In genomic region chrX:103371627-103372026, GRCm38 (mm10) we compare ENCODE assay signal across 12 mouse cellular contexts. TPM values are rescaled to one million over a fixed set of nuclear protein-coding genes. Genes with fewer than 3 reads are reported as not detected.
DNase-seq lines count a peak whose midpoint lies in the region; ATAC-seq and TF ChIP-seq lines count a peak whose summit lies in the region.
"Had no signal": no experiment of that assay in that cellular context is flagged by ENCODE, and none has a peak within 500 bp of the region (broad histone marks: within the 10 kb centered on the region; RNA-seq: fewer than 3 reads in every experiment).

No protein-coding gene starts in this region.

- H3K9me3 ChIP-seq in intestine, postnatal 0 days (ENCODE audit: control insufficient read depth) = no peaks in the 10 kb centered on the region
- no peaks in the 10 kb centered on the region for H3K9me3 ChIP-seq in intestine, embryonic 15.5 days
- no peaks in the 10 kb centered on the region for H3K9me3 ChIP-seq in limb, embryonic 10.5 days (replicated peaks)
- H3K9me3 ChIP-seq in neural tube, embryonic 15.5 days (replicated peaks) = no peaks in the 10 kb centered on the region
- H3K9me3 ChIP-seq: embryonic facial prominence, embryonic 12.5 days; lung, embryonic 15.5 days had no signal

- ATAC-seq in intestine, postnatal 0 days = 0 out of 2 replicates have a peak, but pooled peaks have one; percentile 41
- ATAC-seq in intestine, embryonic 15.5 days = no peak
- ATAC-seq in neural tube, embryonic 15.5 days (ENCODE audit: low FRiP score) = no peak

- no peak overlapping the region for H3K4me3 ChIP-seq in intestine, postnatal 0 days (ENCODE audit: low read depth, low read length)
- H3K4me3 ChIP-seq in intestine, embryonic 15.5 days (replicated peaks) = no peak overlapping the region
- H3K4me3 ChIP-seq in cortical plate, adult 2 months (ENCODE audit: insufficient read depth, low read length) = no peak overlapping the region
- H3K4me3 ChIP-seq in limb, embryonic 10.5 days = no peak overlapping the region
- no peak overlapping the region for H3K4me3 ChIP-seq in neural tube, embryonic 15.5 days (replicated peaks)
- H3K4me3 ChIP-seq: embryonic facial prominence, embryonic 12.5 days; lung, embryonic 15.5 days had no signal

- H3K27me3 ChIP-seq in intestine, postnatal 0 days (replicated peaks; ENCODE audit: control insufficient read depth, insufficient read depth, low read length) = no peaks in the 10 kb centered on the region
- H3K27me3 ChIP-seq in intestine, embryonic 15.5 days (replicated peaks) = no peaks in the 10 kb centered on the region; the same call in 1 of the 2 replicates
- H3K27me3 ChIP-seq in limb, embryonic 10.5 days (ENCODE audit: low read depth, poor library complexity, severe bottlenecking) = peaks cover 86% of the 10 kb centered on the region
- peaks cover 21% of the 10 kb centered on the region; the same call in 1 of the 2 replicates for H3K27me3 ChIP-seq in neural tube, embryonic 15.5 days (replicated peaks)

- TF ChIP-seq CTCF in intestine, postnatal 0 days (IDR thresholded peaks at IDR 0.05; ENCODE audit: low read depth) = peak; percentile 64
- TF ChIP-seq CTCF in cortical plate, adult 2 months (IDR thresholded peaks at IDR 0.05; ENCODE audit: extremely low read depth, insufficient read depth, low read length) = peak; percentile 9; the same call in 1 of the 2 replicates

- no peaks in the 10 kb centered on the region for H3K4me1 ChIP-seq in intestine, postnatal 0 days (replicated peaks; ENCODE audit: control insufficient read depth, insufficient read depth, low read length)
- no peaks in the 10 kb centered on the region for H3K4me1 ChIP-seq in intestine, embryonic 15.5 days (replicated peaks)
- no peaks in the 10 kb centered on the region for H3K4me1 ChIP-seq in cortical plate, adult 2 months (ENCODE audit: control insufficient read depth, insufficient read depth, low read length)
- no peaks in the 10 kb centered on the region for H3K4me1 ChIP-seq in limb, embryonic 10.5 days
- H3K4me1 ChIP-seq in neural tube, embryonic 15.5 days = no peaks in the 10 kb centered on the region
- H3K4me1 ChIP-seq: embryonic facial prominence, embryonic 12.5 days; lung, embryonic 15.5 days had no signal

- TF ChIP-seq POLR2A in cortical plate, adult 2 months (IDR thresholded peaks at IDR 0.05; ENCODE audit: extremely low read depth, insufficient read depth, low read length) = no peak

- no peak overlapping the region for H3K4me2 ChIP-seq in intestine, postnatal 0 days (replicated peaks; ENCODE audit: low read depth)
- H3K4me2 ChIP-seq in intestine, embryonic 15.5 days (replicated peaks) = no peak overlapping the region
- H3K4me2 ChIP-seq in neural tube, embryonic 15.5 days = no peak overlapping the region
- H3K4me2 ChIP-seq: embryonic facial prominence, embryonic 12.5 days; lung, embryonic 15.5 days had no signal

- 32% methylated on average over 2 of the region's 2 CpGs for WGBS in intestine, postnatal 0 days
- WGBS in intestine, embryonic 15.5 days = 45% methylated on average over 2 of the region's 2 CpGs
- WGBS in limb, embryonic 10.5 days = 42% methylated on average over 2 of the region's 2 CpGs
- WGBS in neural tube, embryonic 15.5 days = 42% methylated on average over 2 of the region's 2 CpGs

- DNase-seq in 3134 (ENCODE audit: extremely low read depth, insufficient read length, low spot score) = peak; percentile 12
- peak; percentile 28 for DNase-seq in CD4-positive helper T cell, adult 2 months (ENCODE audit: low read depth, low spot score)
- no peak for DNase-seq in frontal cortex, postnatal 36 days (ENCODE audit: low spot score in 2 of 2)
- no peak for DNase-seq in limb, embryonic 10.5 days (ENCODE audit: low spot score)
- DNase-seq: adrenal gland, adult 8-10 months; thymus, postnatal 25 days had no signal

- H3K36me3 ChIP-seq in intestine, postnatal 0 days (ENCODE audit: control insufficient read depth, insufficient read depth) = no peaks in the 10 kb centered on the region
- H3K36me3 ChIP-seq in intestine, embryonic 15.5 days = no peaks in the 10 kb centered on the region
- H3K36me3 ChIP-seq in limb, embryonic 10.5 days = 0 out of 2 replicates have a peak, but pooled peaks cover 4% of the 10 kb centered on the region
- H3K36me3 ChIP-seq in neural tube, embryonic 15.5 days = no peaks in the 10 kb centered on the region
- H3K36me3 ChIP-seq: embryonic facial prominence, embryonic 12.5 days; lung, embryonic 15.5 days had no signal

- no peak overlapping the region for H3K9ac ChIP-seq in intestine, postnatal 0 days (ENCODE audit: low read depth, low read length)
- no peak overlapping the region for H3K9ac ChIP-seq in intestine, embryonic 15.5 days
- H3K9ac ChIP-seq in neural tube, embryonic 15.5 days (replicated peaks) = no peak overlapping the region
- H3K9ac ChIP-seq: embryonic facial prominence, embryonic 12.5 days; lung, embryonic 15.5 days had no signal

- H3K27ac ChIP-seq in intestine, postnatal 0 days (ENCODE audit: low read depth, low read length) = no peak overlapping the region
- no peak overlapping the region for H3K27ac ChIP-seq in intestine, embryonic 15.5 days
- no peak overlapping the region for H3K27ac ChIP-seq in cortical plate, adult 2 months (ENCODE audit: insufficient read depth, low read length)
- no peak overlapping the region for H3K27ac ChIP-seq in limb, embryonic 10.5 days
- H3K27ac ChIP-seq in neural tube, embryonic 15.5 days (replicated peaks) = no peak overlapping the region
- H3K27ac ChIP-seq: embryonic facial prominence, embryonic 12.5 days; lung, embryonic 15.5 days had no signal

RNA-seq across cellular contexts. Expression of gene Chic1, which starts 15.4 kb away (rescaled TPM):
- polyA plus RNA-seq in intestine, postnatal 0 days (2015; fragmentation: Nextera tagmentation; extraction: Ambion mirVana) = 2.0 and 2.3 TPM in 2 replicates
- 4.4 and 5.0 TPM in 2 replicates for polyA plus RNA-seq in intestine, embryonic 15.5 days (2015; fragmentation: Nextera tagmentation; extraction: Ambion mirVana)
- 11.7 and 12.0 TPM in 2 replicates for polyA plus RNA-seq in cortical plate, adult 2 months (2012; rRNA removed)
- polyA plus RNA-seq in limb, embryonic 10.5 days (2016; fragmentation: Nextera tagmentation; extraction: Ambion mirVana) = 2.6 and 3.0 TPM in 2 replicates
- polyA plus RNA-seq in neural tube, embryonic 15.5 days (2015; fragmentation: Nextera tagmentation; extraction: Ambion mirVana) = 6.2 and 8.1 TPM in 2 replicates

RNA-seq across cellular contexts. Expression of gene Tsx, which starts 42.6 kb away (rescaled TPM):
- polyA plus RNA-seq in intestine, postnatal 0 days (2015; fragmentation: Nextera tagmentation; extraction: Ambion mirVana) = 0.25 and 0.58 TPM in 2 replicates
- polyA plus RNA-seq in intestine, embryonic 15.5 days (2015; fragmentation: Nextera tagmentation; extraction: Ambion mirVana) = 0.35 and 0.36 TPM in 2 replicates
- polyA plus RNA-seq in cortical plate, adult 2 months (2012; rRNA removed) = 0.49 and 0.73 TPM in 2 replicates
- 0.44 and 0.48 TPM in 2 replicates for polyA plus RNA-seq in limb, embryonic 10.5 days (2016; fragmentation: Nextera tagmentation; extraction: Ambion mirVana)
- 0.26 and 0.46 TPM in 2 replicates for polyA plus RNA-seq in neural tube, embryonic 15.5 days (2015; fragmentation: Nextera tagmentation; extraction: Ambion mirVana)
- polyA plus RNA-seq: embryonic facial prominence, embryonic 12.5 days had no signal

RNA-seq across cellular contexts. Expression of gene Gm26992, which starts 50.2 kb away (rescaled TPM):
- polyA plus RNA-seq in intestine, postnatal 0 days (2015; fragmentation: Nextera tagmentation; extraction: Ambion mirVana) = not detected in 2 replicates
- polyA plus RNA-seq in intestine, embryonic 15.5 days (2015; fragmentation: Nextera tagmentation; extraction: Ambion mirVana) = not detected in 2 replicates
- 0.59 TPM in 1 of 2 replicates, not detected in the other for polyA plus RNA-seq in cortical plate, adult 2 months (2012; rRNA removed)
- polyA plus RNA-seq in limb, embryonic 10.5 days (2016; fragmentation: Nextera tagmentation; extraction: Ambion mirVana) = not detected in 2 replicates
- not detected in 2 replicates for polyA plus RNA-seq in neural tube, embryonic 15.5 days (2015; fragmentation: Nextera tagmentation; extraction: Ambion mirVana)
- polyA plus RNA-seq: embryonic facial prominence, embryonic 12.5 days; lung, embryonic 15.5 days had no signal

RNA-seq across cellular contexts. Expression of gene Cdx4, which starts 50.4 kb away (rescaled TPM):
- polyA plus RNA-seq in intestine, postnatal 0 days (2015; fragmentation: Nextera tagmentation; extraction: Ambion mirVana) = not detected in 2 replicates
- polyA plus RNA-seq in intestine, embryonic 15.5 days (2015; fragmentation: Nextera tagmentation; extraction: Ambion mirVana) = not detected in 2 replicates
- not detected in 2 replicates for polyA plus RNA-seq in cortical plate, adult 2 months (2012; rRNA removed)
- polyA plus RNA-seq in limb, embryonic 10.5 days (2016; fragmentation: Nextera tagmentation; extraction: Ambion mirVana) = not detected in 2 replicates
- not detected in 2 replicates for polyA plus RNA-seq in neural tube, embryonic 15.5 days (2015; fragmentation: Nextera tagmentation; extraction: Ambion mirVana)
- polyA plus RNA-seq: embryonic facial prominence, embryonic 12.5 days; lung, embryonic 15.5 days had no signal

Comparison
In these comparisons a context has a peak if more than half of its experiments do, and no peak if none do; other contexts are left out.
1. DNase-seq: peak in 3134 (single experiment) and CD4-positive helper T cell, adult 2 months (single experiment); none in frontal cortex, postnatal 36 days (0 of 2) and limb, embryonic 10.5 days (single experiment).